Mouse (Mus musculus) cerebellum, adult 2 months (tissue): ENCODE measurements at regions not wholly inside any gene's neighbourhood (a gene's known extent, or its start where the extent isn't known, plus 50 kb on each side); places are given as distances from the start of the nearest gene placed in this dataset.

Experiments
- CTCF ChIP-seq: fragments of 200-500 bp; IDR thresholded peaks from 2 replicates; pipeline ENCODE4 v1.5.1; 2011; ENCODE audit warnings: low read depth, mild to moderate bottlenecking, control low read depth, low read length, moderate library complexity, borderline replicate concordance; ENCODE audit not compliant: insufficient read depth
- POLR2A ChIP-seq: fragments of 200-500 bp; IDR thresholded peaks from 2 replicates; pipeline ENCODE4 v1.6.1; 2011; ENCODE audit warnings: low read length, control low read depth, borderline replicate concordance; ENCODE audit not compliant: insufficient read depth

DNA sequence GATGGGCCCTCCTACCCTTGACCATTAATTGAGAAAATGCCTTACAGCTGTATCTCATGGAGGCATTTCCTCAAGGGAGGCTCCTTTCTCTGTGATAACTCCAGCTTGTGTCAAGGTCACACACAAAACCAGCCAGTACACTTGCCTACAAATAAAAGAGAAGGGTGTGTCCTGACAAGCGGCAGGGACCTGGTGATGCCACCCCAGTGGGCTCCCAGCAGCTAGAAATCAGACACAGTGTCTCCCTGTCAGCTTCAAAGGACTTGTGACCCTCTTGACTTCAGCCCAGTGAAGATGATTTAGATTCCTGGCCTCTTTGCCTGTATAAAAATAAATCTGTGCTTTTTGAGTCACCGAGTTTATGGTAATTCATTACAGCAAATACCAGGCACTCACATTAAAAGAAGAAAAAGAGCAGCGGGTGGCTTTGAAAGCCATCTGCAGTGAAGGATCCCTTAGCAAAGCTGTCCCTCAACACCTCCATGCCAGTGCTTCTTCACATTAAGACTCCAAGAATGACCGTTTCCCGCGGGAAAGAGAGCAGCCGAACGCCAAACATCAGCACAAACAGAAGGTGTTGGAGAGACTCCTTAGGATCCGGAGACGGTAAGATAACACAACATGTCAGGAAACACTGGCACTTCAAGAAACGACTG lies 273.5 kb downstream of the Gxylt1 start:
- TF ChIP-seq CTCF (no peak), POLR2A (no peak)
